Mouse (Mus musculus): ENCODE results near the gene Slc12a3.

Slc12a3 gene

DNA sequence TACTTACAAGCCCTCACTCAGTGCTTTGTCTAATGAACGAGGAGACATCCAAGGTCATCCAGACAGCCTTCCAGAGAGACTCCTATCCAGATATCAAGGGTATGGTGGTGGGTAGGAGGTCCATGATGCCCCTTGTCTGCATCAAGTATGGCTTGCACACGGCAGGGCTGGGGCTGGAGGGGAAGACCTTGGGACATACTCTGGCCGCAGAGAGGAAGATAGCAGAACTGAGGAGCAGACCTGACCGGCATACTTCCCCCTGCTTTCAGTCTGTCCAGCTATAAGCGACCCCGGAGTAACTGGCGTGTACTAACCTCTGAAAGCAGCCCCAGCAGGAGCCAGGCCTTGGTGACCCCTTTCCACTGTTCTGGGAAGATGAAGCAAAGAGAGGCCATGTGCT is 80.5 kb downstream of the Slc12a3 start:
- no peak for DNase-seq

GRCm38 (mm10) chr8:94412518-94412917 is 83.5 kb downstream of the Slc12a3 start:
- no peak for DNase-seq

- DNase-seq, result peak; percentile 38 to 72
Measured at GRCm38 (mm10) chr8:94413509-94413908, 84.5 kb downstream of the Slc12a3 start.

- DNase-seq, result peak; percentile 21 to 33
Measured at GRCm38 (mm10) chr8:94415218-94415617, 86.2 kb downstream of the Slc12a3 start.
